ENCODE assay signal across 17 mouse cellular contexts in genomic region chr7:95734587-95734986, GRCm38 (mm10).
A peak's percentile ranks its signal among the peaks of the same experiment; 100 is the strongest.
DNase-seq lines count a peak whose midpoint lies in the region; ATAC-seq and TF ChIP-seq lines count a peak whose summit lies in the region.
"Had no signal": no experiment of that assay in that cellular context is flagged by ENCODE, and none has a peak within 500 bp of the region (broad histone marks: within the 10 kb centered on the region; RNA-seq: fewer than 3 reads in every experiment).

No protein-coding gene starts in this region.

- no peaks in the 10 kb centered on the region for H3K36me3 ChIP-seq in forebrain, embryonic 13.5 days (ENCODE audit: poor library complexity, severe bottlenecking)
- H3K36me3 ChIP-seq in forebrain, embryonic 10.5 days (replicated peaks), result no peaks in the 10 kb centered on the region
- no peaks in the 10 kb centered on the region for H3K36me3 ChIP-seq in forebrain, postnatal 0 days (ENCODE audit: insufficient read depth)
- H3K36me3 ChIP-seq in limb, embryonic 11.5 days (ENCODE audit: control insufficient read depth, insufficient read depth, low read length), result no peaks in the 10 kb centered on the region
- H3K36me3 ChIP-seq: heart, embryonic 10.5 days; lung, embryonic 15.5 days had no signal

- no peaks in the 10 kb centered on the region for H3K27me3 ChIP-seq in forebrain, embryonic 13.5 days
- no peaks in the 10 kb centered on the region for H3K27me3 ChIP-seq in forebrain, embryonic 10.5 days (ENCODE audit: poor library complexity, severe bottlenecking)
- no peaks in the 10 kb centered on the region for H3K27me3 ChIP-seq in forebrain, postnatal 0 days (ENCODE audit: insufficient read depth, low read length)
- no peaks in the 10 kb centered on the region for H3K27me3 ChIP-seq in limb, embryonic 11.5 days (ENCODE audit: control insufficient read depth, insufficient read depth, low read length)
- H3K27me3 ChIP-seq: lung, embryonic 15.5 days had no signal

- H3K27ac ChIP-seq in forebrain, embryonic 13.5 days, result no peak overlapping the region
- no peak overlapping the region for H3K27ac ChIP-seq in forebrain, embryonic 10.5 days
- H3K27ac ChIP-seq in forebrain, postnatal 0 days (ENCODE audit: low read depth, low read length), result no peak overlapping the region
- no peak overlapping the region for H3K27ac ChIP-seq in limb, embryonic 11.5 days (replicated peaks; ENCODE audit: low read depth, low read length)
- H3K27ac ChIP-seq: heart, embryonic 10.5 days; lung, embryonic 15.5 days; stomach, postnatal 0 days had no signal

- no peak for TF ChIP-seq CTCF in forebrain, postnatal 0 days (IDR thresholded peaks at IDR 0.05; ENCODE audit: low read depth)

- no peak for DNase-seq in forebrain, embryonic 10.5 days (ENCODE audit: extremely low spot score, low spot score)
- peak; percentile 22 for DNase-seq in embryo, embryonic 10.5 days (ENCODE audit: low spot score)
- peak; percentile 10 for DNase-seq in forebrain, postnatal 0 days
- DNase-seq in limb, embryonic 11.5 days (ENCODE audit: low spot score), result peak; percentile 65
- no peak for DNase-seq in urinary bladder, postnatal 10 days (ENCODE audit: low spot score)
- no peak for DNase-seq in kidney, adult 11 months
- DNase-seq: adrenal gland, adult 8-10 months; B cell, adult 2 months; gastrocnemius, postnatal 14 days; heart, postnatal 36 days; kidney, adult 2 months; liver; thymus, postnatal 36 days had no signal

- no peak overlapping the region for H3K4me2 ChIP-seq in forebrain, embryonic 13.5 days
- H3K4me2 ChIP-seq in forebrain, postnatal 0 days (ENCODE audit: low read depth), result no peak overlapping the region
- H3K4me2 ChIP-seq in limb, embryonic 11.5 days (ENCODE audit: low read depth, severe bottlenecking), result no peak overlapping the region
- H3K4me2 ChIP-seq: lung, embryonic 15.5 days had no signal

- H3K4me1 ChIP-seq in forebrain, embryonic 13.5 days, result no peaks in the 10 kb centered on the region
- H3K4me1 ChIP-seq in forebrain, embryonic 10.5 days, result peaks cover 6% of the 10 kb centered on the region; the same call in 1 of the 2 replicates
- H3K4me1 ChIP-seq in forebrain, postnatal 0 days (ENCODE audit: insufficient read depth), result no peaks in the 10 kb centered on the region
- H3K4me1 ChIP-seq in limb, embryonic 11.5 days (ENCODE audit: control insufficient read depth, insufficient read depth, low read length), result no peaks in the 10 kb centered on the region; the same call in 1 of the 2 replicates
- H3K4me1 ChIP-seq: heart, embryonic 10.5 days; lung, embryonic 15.5 days had no signal

- H3K9me3 ChIP-seq in forebrain, embryonic 13.5 days (replicated peaks), result no peaks in the 10 kb centered on the region
- no peaks in the 10 kb centered on the region for H3K9me3 ChIP-seq in forebrain, embryonic 10.5 days
- H3K9me3 ChIP-seq in forebrain, postnatal 0 days (ENCODE audit: low read length), result no peaks in the 10 kb centered on the region
- H3K9me3 ChIP-seq in limb, embryonic 11.5 days (ENCODE audit: control insufficient read depth, low read length), result no peaks in the 10 kb centered on the region
- H3K9me3 ChIP-seq: heart, embryonic 10.5 days; lung, embryonic 15.5 days had no signal

- H3K4me3 ChIP-seq in forebrain, embryonic 13.5 days, result no peak overlapping the region
- no peak overlapping the region for H3K4me3 ChIP-seq in forebrain, embryonic 10.5 days
- H3K4me3 ChIP-seq in forebrain, postnatal 0 days (ENCODE audit: low read depth, low read length), result no peak overlapping the region
- H3K4me3 ChIP-seq in limb, embryonic 11.5 days (ENCODE audit: low read depth, low read length), result no peak overlapping the region
- H3K4me3 ChIP-seq: heart, embryonic 10.5 days; lung, embryonic 15.5 days had no signal

- peak; percentile 83; the same call in 1 of the 2 replicates for ATAC-seq in forebrain, embryonic 13.5 days
- ATAC-seq in forebrain, postnatal 0 days, result 0 out of 2 replicates have a peak, but pooled peaks have one; percentile 27
- peak; percentile 57; the same call in 1 of the 2 replicates for ATAC-seq in limb, embryonic 11.5 days (ENCODE audit: insufficient number of reproducible peaks, low FRiP score, low TSS enrichment, low read depth)

- WGBS in forebrain, embryonic 13.5 days, result 63% methylated on average over 5 of the region's 5 CpGs
- WGBS in forebrain, embryonic 10.5 days, result 57% methylated on average over 5 of the region's 5 CpGs
- 37% methylated on average over 5 of the region's 5 CpGs for WGBS in forebrain, postnatal 0 days
- WGBS in limb, embryonic 11.5 days, result 3% methylated on average over 5 of the region's 5 CpGs

- no peak overlapping the region for H3K9ac ChIP-seq in forebrain, embryonic 13.5 days
- H3K9ac ChIP-seq in forebrain, postnatal 0 days, result no peak overlapping the region
- H3K9ac ChIP-seq in limb, embryonic 11.5 days (ENCODE audit: low read length), result no peak overlapping the region
- H3K9ac ChIP-seq: lung, embryonic 15.5 days had no signal

Comparison
In these comparisons a context has a peak if more than half of its experiments do, and no peak if none do; other contexts are left out.
1. DNase-seq: peak in embryo, embryonic 10.5 days (single experiment), forebrain, postnatal 0 days (single experiment) and limb, embryonic 11.5 days (single experiment); none in forebrain, embryonic 10.5 days (single experiment), urinary bladder, postnatal 10 days (single experiment) and kidney, adult 11 months (single experiment).
2. ATAC-seq: peak in every context shown above with its lines; median percentile 83 in forebrain, embryonic 13.5 days; 57 in limb, embryonic 11.5 days; 27 in forebrain, postnatal 0 days.